ENCODE assay signal across 13 mouse cellular contexts in the genomic region with DNA sequence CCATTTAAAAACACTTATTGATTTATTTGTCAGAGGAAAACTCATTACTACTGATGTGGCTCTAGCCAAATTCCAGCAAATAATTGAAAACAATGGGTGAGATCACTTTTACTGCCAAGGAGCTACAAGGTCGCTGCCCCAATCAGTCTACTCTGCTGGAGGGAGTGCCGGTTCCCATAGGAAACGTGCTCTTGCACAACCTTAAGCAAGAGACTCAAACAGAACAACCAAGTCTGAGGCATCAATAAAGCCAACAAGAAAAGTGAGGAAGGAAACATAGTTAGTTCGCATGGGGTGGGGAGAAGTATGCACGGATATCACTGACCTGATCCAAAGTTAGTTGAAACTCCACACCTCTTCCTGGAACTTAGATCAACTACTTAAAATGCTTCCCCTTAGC.
DNase-seq lines count a peak whose midpoint lies in the region; ATAC-seq and TF ChIP-seq lines count a peak whose summit lies in the region.
"Had no signal": no experiment of that assay in that cellular context is flagged by ENCODE, and none has a peak within 500 bp of the region (broad histone marks: within the 10 kb centered on the region; RNA-seq: fewer than 3 reads in every experiment).

No protein-coding gene starts in this region.

- no peak overlapping the region for H3K4me3 ChIP-seq in heart, adult 2 months
- H3K4me3 ChIP-seq: forebrain, embryonic 10.5 days; left cerebral cortex, adult 2 months; limb, embryonic 15.5 days; megakaryocyte, embryonic 14.5 days had no signal

- H3K27me3 ChIP-seq in heart, adult 2 months (ENCODE audit: control insufficient read depth, insufficient read depth, low read length): no peaks in the 10 kb centered on the region
- H3K27me3 ChIP-seq: CH12.LX; limb, embryonic 15.5 days; megakaryocyte, embryonic 14.5 days had no signal

- no peak overlapping the region for H3K9ac ChIP-seq in heart, adult 2 months (ENCODE audit: low read depth, low read length)
- H3K9ac ChIP-seq: limb, embryonic 15.5 days had no signal

- peak in 1 of 2 experiments; percentile 38 for DNase-seq in heart, adult 2 months
- DNase-seq in heart, postnatal 36 days: no peak
- DNase-seq in lung, postnatal 36 days: peak; percentile 5
- no peak for DNase-seq in lung, postnatal 25 days (ENCODE audit: low spot score)
- DNase-seq in heart, postnatal 14 days: peak; percentile 8 to 12
- no peak for DNase-seq in c-Kit-positive CD71-positive TER-119-positive erythroid progenitor cells, embryonic 14.5 days (ENCODE audit: low spot score)
- DNase-seq: thymus, adult 2 months had no signal

- intact Hi-C loops in heart, adult 2 months (cut with DNase I): loop anchor here (10.0 kb wide), 1 partner anchor 201 kb away; a partner anchor contains a TSS
- intact Hi-C loops in heart, postnatal 36 days (cut with DNase I): no loop called here
- intact Hi-C loops in heart, postnatal 14 days (cut with DNase I): no loop called here

- H3K36me3 ChIP-seq in heart, adult 2 months (ENCODE audit: control insufficient read depth, insufficient read depth, low read length): no peaks in the 10 kb centered on the region; the same call in 1 of the 2 replicates
- H3K36me3 ChIP-seq: forebrain, embryonic 10.5 days; limb, embryonic 15.5 days had no signal

- peak overlapping the region; percentile 10 for H3K27ac ChIP-seq in heart, adult 2 months
- H3K27ac ChIP-seq: forebrain, embryonic 10.5 days; left cerebral cortex, adult 2 months; limb, embryonic 15.5 days had no signal

- TF ChIP-seq CTCF in heart, adult 2 months (IDR thresholded peaks at IDR 0.05): no peak

- H3K79me2 ChIP-seq in heart, adult 2 months (replicated peaks; ENCODE audit: control insufficient read depth, insufficient read depth, low read length): no peaks in the 10 kb centered on the region

- 37% methylated on average over 5 of the region's 5 CpGs for WGBS in heart, adult 2 months

- no peak for ATAC-seq in frontal cortex, adult (ENCODE audit: low TSS enrichment)

- 0 out of 2 replicates have a peak, but pooled peaks have one; percentile 23 for TF ChIP-seq POLR2A in heart, adult 2 months (IDR thresholded peaks at IDR 0.05; ENCODE audit: insufficient read depth, low read depth, low read length)

- TF ChIP-seq EP300 in heart, adult 2 months (IDR thresholded peaks at IDR 0.05; ENCODE audit: insufficient read depth, low read depth, low read length): peak; percentile 46; the same call in 1 of the 2 replicates

- H3K4me1 ChIP-seq in heart, adult 2 months (ENCODE audit: control insufficient read depth, insufficient read depth, low read length): peaks cover 1% of the 10 kb centered on the region
- H3K4me1 ChIP-seq: limb, embryonic 15.5 days; megakaryocyte, embryonic 14.5 days had no signal

Comparison
In these comparisons a context has a peak if more than half of its experiments do, and no peak if none do; other contexts are left out.
1. DNase-seq: peak in lung, postnatal 36 days (single experiment) and heart, postnatal 14 days (2 of 2); none in heart, postnatal 36 days (0 of 2), lung, postnatal 25 days (single experiment) and c-Kit-positive CD71-positive TER-119-positive erythroid progenitor cells, embryonic 14.5 days (single experiment).